Mouse (Mus musculus) heart, embryonic 10.5 days (tissue): ENCODE data around the gene Cdkn1b. TPM values are rescaled to one million over a fixed set of nuclear protein-coding genes. Genes with fewer than 3 reads are reported as not detected.

ENCODE experiments used
- DNase-seq: peaks from one replicate; pipeline ENCODE4 v3.0.0-alpha.2; 2017; ENCODE audit warnings: low spot score
- H3K27ac ChIP-seq: fragments of 300-500 bp; sonication (generic); 2 replicates; pipeline ENCODE4 v1.5.1; 2016; ENCODE audit warnings: mild to moderate bottlenecking
- H3K27me3 ChIP-seq: fragments of 300-500 bp; sonication (generic); 2 replicates; pipeline ENCODE4 v1.6.1; 2016; ENCODE audit warnings: mild to moderate bottlenecking; ENCODE audit not compliant: poor library complexity, insufficient read depth, severe bottlenecking
- H3K36me3 ChIP-seq: fragments of 300-500 bp; sonication (generic); 2 replicates; pipeline ENCODE4 v1.6.1; 2016; ENCODE audit warnings: mild to moderate bottlenecking, moderate library complexity
- H3K4me1 ChIP-seq: fragments of 300-500 bp; sonication (generic); 2 replicates; pipeline ENCODE4 v1.6.1; 2016; ENCODE audit warnings: mild to moderate bottlenecking
- H3K4me3 ChIP-seq: fragments of 300-500 bp; sonication (generic); 2 replicates; pipeline ENCODE4 v1.5.1; 2016; ENCODE audit warnings: mild to moderate bottlenecking, moderate library complexity
- H3K9me3 ChIP-seq: fragments of 300-500 bp; sonication (generic); 2 replicates; pipeline ENCODE4 v1.6.1; 2016; ENCODE audit warnings: mild to moderate bottlenecking, moderate library complexity
- WGBS: fragments of 180-500 bp; shearing (Covaris S2); methylation state at CpG from one replicate; pipeline ENCODE4 v1.1.7; 2016; 5-methylcytosine and 5-hydroxymethylcytosine counted together
- polyA plus RNA-seq: library from polyadenylated mRNA; unstranded; fragments of >200 nt; fragmentation: Nextera tagmentation; extraction: Ambion mirVana; gene quantifications from 2 replicates; pipeline ENCODE4 v1.2.1, GENCODE M21; 2016

The Cdkn1b gene
- polyA plus RNA-seq, 1 experiment from 2014 or later, result 12.0 TPM

- H3K36me3 ChIP-seq, result no peaks in the 10 kb centered on the region
- H3K4me1 ChIP-seq, result 0 out of 2 replicates have a peak, but pooled peaks cover 6% of the 10 kb centered on the region
- no peak for DNase-seq
- whole genome bisulfite sequencing, result 80% methylated on average over 5 of the region's 5 CpGs
- no peaks in the 10 kb centered on the region for H3K27me3 ChIP-seq
- no peak overlapping the region for H3K27ac ChIP-seq
- H3K9me3 ChIP-seq, result no peaks in the 10 kb centered on the region
- H3K4me3 ChIP-seq, result no peak overlapping the region
Measured at GRCm38 (mm10) chr6:134966681-134967080, 46.5 kb downstream of the Cdkn1b start.

- WGBS, result 52% methylated on average over 1 of the region's 1 CpGs
- no peak for DNase-seq
Measured at GRCm38 (mm10) chr6:134968326-134968725, 48.1 kb downstream of the Cdkn1b start.

GRCm38 (mm10) chr6:134969498-134969897 lies 49.3 kb downstream of the Cdkn1b start:
- H3K4me1 ChIP-seq, result no peaks in the 10 kb centered on the region
- no peaks in the 10 kb centered on the region for H3K9me3 ChIP-seq
- H3K36me3 ChIP-seq, result no peaks in the 10 kb centered on the region
- DNase-seq, result no peak
- no peaks in the 10 kb centered on the region for H3K27me3 ChIP-seq
- WGBS, result 80% methylated on average over 2 of the region's 2 CpGs
- no peak overlapping the region for H3K4me3 ChIP-seq
- H3K27ac ChIP-seq, result no peak overlapping the region

More at GRCm38 (mm10) chr6:134968326-134968725, 48.1 kb downstream of the Cdkn1b start:
- Histone ChIP-seq H3K27ac (no peak overlapping the region), H3K9me3 (no peaks in the 10 kb centered on the region), H3K27me3 (no peaks in the 10 kb centered on the region), H3K4me1 (no peaks in the 10 kb centered on the region), H3K36me3 (no peaks in the 10 kb centered on the region), H3K4me3 (no peak overlapping the region)

GRCm38 (mm10) chr6:134972096-134972495 lies 51.9 kb downstream of the Cdkn1b start:
- DNase-seq, result no peak
- H3K9me3 ChIP-seq, result no peaks in the 10 kb centered on the region
- no peaks in the 10 kb centered on the region for H3K36me3 ChIP-seq
- H3K4me3 ChIP-seq, result no peak overlapping the region
- H3K4me1 ChIP-seq, result peaks cover 9% of the 10 kb centered on the region
- no peaks in the 10 kb centered on the region for H3K27me3 ChIP-seq
- no peak overlapping the region for H3K27ac ChIP-seq
- WGBS, result 49% methylated on average over 4 of the region's 4 CpGs

Other genes with a start within 250 kb of the Cdkn1b start
- 13.2 and 16.7 TPM in 2 replicates for gene Dusp16, start 127.8 kb upstream of the Cdkn1b start, polyA plus RNA-seq
- 1.00 and 1.0 TPM in 2 replicates for gene Crebl2, start 90.2 kb upstream of the Cdkn1b start, polyA plus RNA-seq
- 9.0 and 11.8 TPM in 2 replicates for gene Gpr19, start 21.8 kb upstream of the Cdkn1b start, polyA plus RNA-seq
- gene Apold1, start 61.3 kb downstream of the Cdkn1b start, polyA plus RNA-seq, result 2.2 and 2.9 TPM in 2 replicates
- 75.6 and 99.1 TPM in 2 replicates for gene Ddx47, start 91.2 kb downstream of the Cdkn1b start, polyA plus RNA-seq
- gene Gprc5a, start 145.2 kb downstream of the Cdkn1b start, polyA plus RNA-seq, result 2.6 and 3.2 TPM in 2 replicates
- gene Gprc5d, start 197.9 kb downstream of the Cdkn1b start, polyA plus RNA-seq, result not detected in 2 replicates